Mouse (Mus musculus) thymus, adult 2 months (tissue): ENCODE measurements around the gene Zscan5b.

Experiments
- CTCF ChIP-seq: fragments of 200-500 bp; IDR thresholded peaks from 2 replicates; pipeline ENCODE4 v1.5.1; 2012; ENCODE audit warnings: mild to moderate bottlenecking, control low read depth, low read length, moderate library complexity, borderline replicate concordance; ENCODE audit not compliant: control insufficient read depth, poor library complexity, insufficient read depth; ENCODE audit errors: extremely low read depth
- POLR2A ChIP-seq: fragments of 200-500 bp; IDR thresholded peaks from 2 replicates; pipeline ENCODE4 v1.6.1; 2012; ENCODE audit warnings: mild to moderate bottlenecking, low read length, control low read depth, moderate library complexity; ENCODE audit not compliant: control insufficient read depth, poor library complexity, insufficient read depth; ENCODE audit errors: extremely low read depth

- TF ChIP-seq POLR2A (no peak), CTCF (no peak)
These were observed 26.3 kb upstream of the Zscan5b start for GRCm38 (mm10) chr7:6195777-6196176.
